Mouse (Mus musculus) lung, embryonic 15.5 days (tissue): Measurements from ENCODE around the gene Gatad1. TPM values are rescaled to one million over a fixed set of nuclear protein-coding genes. Genes with fewer than 3 reads are reported as not detected.
"Not testable (repeated sequence)": the region's sequence is repeated elsewhere in the genome, so short reads cannot be mapped to it uniquely, and the experiment has no call there.

Experiments used
- ATAC-seq: fragments of 200-750 bp; cut with Nextera tagmentation; 2 replicates; pipeline ENCODE4 v1.8.0; 2017; ENCODE audit warnings: moderate number of reproducible peaks, borderline replicate concordance; ENCODE audit not compliant: low FRiP score, low TSS enrichment; ENCODE audit errors: extremely low read depth
- H3K27ac ChIP-seq: fragments of 300-500 bp; sonication (generic); 2 replicates; pipeline ENCODE4 v1.5.1; 2015; ENCODE audit warnings: moderate library complexity, mild to moderate bottlenecking, inconsistent platforms
- H3K27me3 ChIP-seq: fragments of 300-500 bp; sonication (generic); 2 replicates; pipeline ENCODE4 v1.6.1; 2015; ENCODE audit warnings: inconsistent platforms
- H3K36me3 ChIP-seq: fragments of 300-500 bp; sonication (generic); 2 replicates; pipeline ENCODE4 v1.6.1; 2015; ENCODE audit warnings: inconsistent platforms
- H3K4me1 ChIP-seq: fragments of 300-500 bp; sonication (generic); 2 replicates; pipeline ENCODE4 v1.6.1; 2015; ENCODE audit warnings: inconsistent platforms
- H3K4me2 ChIP-seq: fragments of 300-500 bp; sonication (generic); 2 replicates; pipeline ENCODE4 v1.6.1; 2015; ENCODE audit warnings: inconsistent platforms, mild to moderate bottlenecking, moderate library complexity
- H3K4me3 ChIP-seq: fragments of 300-500 bp; sonication (generic); 2 replicates; pipeline ENCODE4 v1.5.1; 2015; ENCODE audit warnings: mild to moderate bottlenecking, inconsistent platforms
- H3K9ac ChIP-seq: fragments of 300-500 bp; sonication (generic); 2 replicates; pipeline ENCODE4 v1.6.1; 2015; ENCODE audit warnings: inconsistent platforms
- H3K9me3 ChIP-seq: fragments of 300-500 bp; sonication (generic); 2 replicates; pipeline ENCODE4 v1.6.1; 2016; ENCODE audit warnings: inconsistent platforms
- WGBS: fragments of 180-500 bp; shearing (Covaris S2); methylation state at CpG from one replicate; pipeline ENCODE4 v1.1.7; 2015; 5-methylcytosine and 5-hydroxymethylcytosine counted together
- polyA plus RNA-seq: library from polyadenylated mRNA; unstranded; fragments of >200 nt; fragmentation: Nextera tagmentation; extraction: Ambion mirVana; gene quantifications from 2 replicates; pipeline ENCODE4 v1.2.1, GENCODE M21; 2015

Gene Gatad1
- polyA plus RNA-seq, 1 experiment from 2014 or later, result 65.9 TPM

- not testable (repeated sequence) for H3K27me3 ChIP-seq, H3K4me1 ChIP-seq, H3K9me3 ChIP-seq, H3K9ac ChIP-seq, H3K27ac ChIP-seq, H3K4me2 ChIP-seq, ATAC-seq, H3K4me3 ChIP-seq, H3K36me3 ChIP-seq
- 87% methylated on average over 18 of the region's 25 CpGs for WGBS
Measured at GRCm38 (mm10) chr5:3652903-3653575, 3.9 kb downstream of the Gatad1 start.

GRCm38 (mm10) chr5:3651621-3652020 lies 5.4 kb downstream of the Gatad1 start:
- WGBS, result 85% methylated on average over 5 of the region's 5 CpGs
- Histone ChIP-seq H3K4me1 (no peaks in the 10 kb centered on the region), H3K9ac (no peak overlapping the region), H3K9me3 (no peaks in the 10 kb centered on the region), H3K27ac (no peak overlapping the region), H3K27me3 (no peaks in the 10 kb centered on the region), H3K4me3 (no peak overlapping the region), H3K4me2 (no peak overlapping the region), H3K36me3 (no peaks in the 10 kb centered on the region)
- no peak for ATAC-seq

- H3K4me2 ChIP-seq, result no peak within 1 kb of the TSS
- H3K36me3 ChIP-seq, result no peaks in the 10 kb centered on the region
- no peaks in the 10 kb centered on the region for H3K4me1 ChIP-seq
- no peaks in the 10 kb centered on the region for H3K9me3 ChIP-seq
- no peak within 1 kb of the TSS for H3K27ac ChIP-seq
- ATAC-seq, result no peak
- H3K27me3 ChIP-seq, result no peaks in the 10 kb centered on the region
- WGBS, result 73% methylated on average over 6 of the region's 6 CpGs
- H3K9ac ChIP-seq, result no peak within 1 kb of the TSS
- H3K4me3 ChIP-seq, result no peak within 1 kb of the TSS
Measured at GRCm38 (mm10) chr5:3650881-3651280, 6.1 kb downstream of the Gatad1 start, which contains the start of gene Tmbim7. Gene Tmbim7 (plus strand): TSS chr5:3651181.

- 71% methylated on average over 4 of the region's 4 CpGs for WGBS
- Histone ChIP-seq H3K9ac (no peak overlapping the region), H3K27ac (no peak overlapping the region), H3K36me3 (peaks cover 12% of the 10 kb centered on the region), H3K4me1 (peaks cover 7% of the 10 kb centered on the region), H3K9me3 (no peaks in the 10 kb centered on the region), H3K4me3 (no peak overlapping the region), H3K4me2 (no peak overlapping the region), H3K27me3 (no peaks in the 10 kb centered on the region)
- no peak for ATAC-seq
Measured at GRCm38 (mm10) chr5:3648849-3649210, 8.2 kb downstream of the Gatad1 start.

GRCm38 (mm10) chr5:3648206-3648848 lies 8.7 kb downstream of the Gatad1 start:
- Histone ChIP-seq H3K27ac (no peak overlapping the region), H3K36me3 (peaks cover 14% of the 10 kb centered on the region), H3K9me3 (no peaks in the 10 kb centered on the region), H3K9ac (no peak overlapping the region), H3K27me3 (no peaks in the 10 kb centered on the region), H3K4me3 (peak overlapping the region; percentile 7; the same call in 1 of the 2 replicates), H3K4me2 (peak overlapping the region; percentile 56; the same call in 1 of the 2 replicates), H3K4me1 (peaks cover 7% of the 10 kb centered on the region)
- 38% methylated on average over 4 of the region's 4 CpGs for WGBS
- no peak for ATAC-seq

- peaks cover 18% of the 10 kb centered on the region for H3K36me3 ChIP-seq
- 1% methylated on average over 35 of the region's 46 CpGs for WGBS
- no peaks in the 10 kb centered on the region for H3K9me3 ChIP-seq
- peak overlapping the region; percentile 83 for H3K9ac ChIP-seq
- peaks cover 7% of the 10 kb centered on the region for H3K4me1 ChIP-seq
- H3K4me2 ChIP-seq, result peak overlapping the region; percentile 56
- H3K4me3 ChIP-seq, result peak overlapping the region; percentile 98
- ATAC-seq, result peak; percentile 96
- peak overlapping the region; percentile 95 for H3K27ac ChIP-seq
- H3K27me3 ChIP-seq, result no peaks in the 10 kb centered on the region
Measured at GRCm38 (mm10) chr5:3647708-3648121, 9.3 kb downstream of the Gatad1 start.

GRCm38 (mm10) chr5:3646991-3647707 lies 9.8 kb downstream of the Gatad1 start:
- Histone ChIP-seq H3K9ac (peak overlapping the region; percentile 83), H3K4me3 (peak overlapping the region; percentile 98), H3K9me3 (no peaks in the 10 kb centered on the region), H3K4me1 (peaks cover 7% of the 10 kb centered on the region), H3K4me2 (peak overlapping the region; percentile 56), H3K27me3 (no peaks in the 10 kb centered on the region), H3K36me3 (peaks cover 21% of the 10 kb centered on the region), H3K27ac (peak overlapping the region; percentile 95)
- ATAC-seq, result peak; percentile 65
- under 1% methylated on average over 48 of the region's 60 CpGs for WGBS

GRCm38 (mm10) chr5:3646539-3646938 lies 10.4 kb downstream of the Gatad1 start:
- H3K4me2 ChIP-seq, result peak overlapping the region; percentile 56
- ATAC-seq, result no peak
- H3K4me3 ChIP-seq, result peak overlapping the region; percentile 98
- no peaks in the 10 kb centered on the region for H3K27me3 ChIP-seq
- H3K36me3 ChIP-seq, result peaks cover 27% of the 10 kb centered on the region
- no peaks in the 10 kb centered on the region for H3K9me3 ChIP-seq
- WGBS, result 18% methylated on average over 6 of the region's 6 CpGs
- H3K4me1 ChIP-seq, result peaks cover 7% of the 10 kb centered on the region
- no peak overlapping the region; the same call in 1 of the 2 replicates for H3K27ac ChIP-seq
- H3K9ac ChIP-seq, result peak overlapping the region; percentile 83

- no peak for ATAC-seq
Measured at GRCm38 (mm10) chr5:3645326-3645725, 11.7 kb downstream of the Gatad1 start.

GRCm38 (mm10) chr5:3644621-3645020 lies 12.4 kb downstream of the Gatad1 start:
- Histone ChIP-seq H3K4me1 (peaks cover 7% of the 10 kb centered on the region), H3K36me3 (peaks cover 37% of the 10 kb centered on the region), H3K27ac (no peak overlapping the region), H3K4me2 (no peak overlapping the region), H3K27me3 (no peaks in the 10 kb centered on the region), H3K9ac (no peak overlapping the region), H3K4me3 (no peak overlapping the region), H3K9me3 (no peaks in the 10 kb centered on the region)
- 92% methylated on average over 6 of the region's 6 CpGs for WGBS
- no peak for ATAC-seq

More at GRCm38 (mm10) chr5:3645326-3645725, 11.7 kb downstream of the Gatad1 start:
- no peaks in the 10 kb centered on the region for H3K9me3 ChIP-seq
- H3K27me3 ChIP-seq, result no peaks in the 10 kb centered on the region
- peaks cover 35% of the 10 kb centered on the region for H3K36me3 ChIP-seq
- H3K9ac ChIP-seq, result no peak overlapping the region
- H3K27ac ChIP-seq, result no peak overlapping the region
- peaks cover 7% of the 10 kb centered on the region for H3K4me1 ChIP-seq
- H3K4me2 ChIP-seq, result no peak overlapping the region
- WGBS, result 78% methylated on average over 6 of the region's 6 CpGs
- no peak overlapping the region for H3K4me3 ChIP-seq

GRCm38 (mm10) chr5:3635286-3635685 lies 21.7 kb downstream of the Gatad1 start:
- 74% methylated on average over 8 of the region's 8 CpGs for WGBS
- Histone ChIP-seq H3K27ac (no peak overlapping the region), H3K27me3 (no peaks in the 10 kb centered on the region), H3K9ac (no peak overlapping the region), H3K9me3 (no peaks in the 10 kb centered on the region), H3K4me2 (no peak overlapping the region), H3K4me1 (no peaks in the 10 kb centered on the region), H3K4me3 (no peak overlapping the region), H3K36me3 (peaks cover 16% of the 10 kb centered on the region; the same call in 1 of the 2 replicates)
- ATAC-seq, result no peak

GRCm38 (mm10) chr5:3633951-3634350 lies 23.0 kb downstream of the Gatad1 start:
- H3K27ac ChIP-seq, result no peak overlapping the region
- peaks cover 19% of the 10 kb centered on the region; the same call in 1 of the 2 replicates for H3K36me3 ChIP-seq
- H3K4me2 ChIP-seq, result no peak overlapping the region
- no peaks in the 10 kb centered on the region for H3K9me3 ChIP-seq
- 72% methylated on average over 4 of the region's 4 CpGs for WGBS
- H3K4me3 ChIP-seq, result no peak overlapping the region
- no peaks in the 10 kb centered on the region for H3K4me1 ChIP-seq
- H3K27me3 ChIP-seq, result no peaks in the 10 kb centered on the region
- H3K9ac ChIP-seq, result no peak overlapping the region
- ATAC-seq, result no peak
